Mouse (Mus musculus): ENCODE measurements around the gene 1700019D03Rik.
"Not testable (repeated sequence)": the region's sequence is repeated elsewhere in the genome, so short reads cannot be mapped to it uniquely, and the experiment has no call there.

1700019D03Rik gene

GRCm38 (mm10) chr1:52953548-52953947 is 66.4 kb downstream of the 1700019D03Rik start:
- DNase-seq, result no peak

GRCm38 (mm10) chr1:52952551-52953397 is 67.2 kb downstream of the 1700019D03Rik start:
- peak; percentile 45 to 58 for DNase-seq

DNA sequence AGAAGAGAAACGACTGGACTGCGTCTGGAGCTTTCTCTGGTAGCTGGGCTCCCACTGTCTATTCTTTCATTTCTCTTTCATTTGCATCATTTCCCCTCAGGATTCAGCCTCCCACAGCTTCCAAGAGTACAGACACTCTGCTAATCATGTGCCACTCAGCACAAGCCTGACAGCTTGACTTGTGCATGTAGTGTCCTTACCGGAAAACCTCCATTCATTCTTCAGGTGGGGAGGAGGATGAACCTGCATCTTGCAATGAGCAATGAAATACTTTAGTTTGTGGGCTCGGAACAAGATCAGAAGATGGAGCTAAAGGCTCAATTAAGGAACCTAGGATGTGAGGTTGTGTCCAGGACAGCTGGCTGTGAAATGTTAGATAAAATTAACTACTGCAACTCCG is 67.8 kb downstream of the 1700019D03Rik start:
- DNase-seq, result no peak

- no peak for DNase-seq
Observed at GRCm38 (mm10) chr1:52951146-52951868, 68.7 kb downstream of the 1700019D03Rik start.

DNA sequence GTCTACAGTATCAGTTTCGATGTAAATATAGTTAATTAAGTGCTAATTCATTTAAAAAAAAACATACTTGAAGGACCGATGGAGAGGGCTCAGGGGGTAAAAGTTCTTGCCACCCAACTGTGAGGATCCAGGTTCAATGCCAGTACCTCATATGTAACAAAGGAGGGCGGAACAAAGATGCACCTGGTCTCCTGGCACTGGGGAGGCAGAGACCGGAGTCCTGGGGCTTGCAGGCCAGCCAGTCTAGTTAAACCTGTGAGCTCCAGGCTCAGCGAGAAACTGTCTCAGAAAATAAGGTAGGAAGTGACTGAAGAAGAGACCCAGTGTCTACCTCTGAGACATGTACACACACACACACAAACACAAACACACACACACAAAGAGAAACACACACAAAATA is 72.1 kb downstream of the 1700019D03Rik start:
- no peak for DNase-seq

- DNase-seq, result no peak
Observed at GRCm38 (mm10) chr1:52939021-52939420, 81.0 kb downstream of the 1700019D03Rik start.

GRCm38 (mm10) chr1:52934494-52934893 is 85.5 kb downstream of the 1700019D03Rik start:
- no peak for DNase-seq

DNA sequence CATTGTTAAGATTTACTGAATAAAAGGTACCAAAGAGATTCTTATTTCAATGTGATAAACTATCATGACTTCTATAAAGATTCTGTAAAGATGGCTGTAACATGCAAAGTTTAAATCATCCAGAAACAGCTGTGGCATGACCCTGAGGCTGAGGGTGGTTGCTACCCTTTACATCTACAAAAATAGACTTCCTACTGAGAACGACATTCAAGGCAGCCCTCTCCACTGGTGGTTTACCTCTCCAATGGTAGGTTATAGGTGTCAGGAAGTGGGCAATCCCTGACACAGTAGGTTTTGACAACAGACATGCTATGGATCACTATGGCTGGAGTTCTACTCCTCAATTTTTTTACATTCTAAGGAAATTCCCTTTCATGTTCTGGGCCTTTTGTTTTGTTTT is 95.5 kb downstream of the 1700019D03Rik start:
- DNase-seq, result not testable (repeated sequence)

GRCm38 (mm10) chr1:52918897-52919296 is 101.1 kb downstream of the 1700019D03Rik start:
- not testable (repeated sequence) for DNase-seq

DNA sequence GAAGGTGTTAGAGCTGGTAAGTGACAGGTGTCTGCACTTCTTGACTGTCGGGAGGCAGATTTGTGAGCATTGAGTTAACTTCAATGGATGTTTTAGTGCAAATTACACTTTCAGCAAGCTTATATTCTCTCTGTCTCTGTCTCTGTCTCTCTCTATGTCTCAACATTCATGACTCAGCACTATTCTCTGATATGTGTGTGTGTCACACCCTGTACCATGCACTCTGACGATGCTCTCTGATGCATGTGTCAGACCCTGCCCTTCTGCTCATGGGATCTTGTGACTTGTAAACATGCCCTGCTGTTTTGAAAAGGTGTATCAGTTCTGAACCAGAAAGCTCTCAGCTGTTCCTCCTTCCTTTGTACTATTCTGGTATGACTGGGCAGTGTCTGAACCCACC is 103.3 kb downstream of the 1700019D03Rik start:
- DNase-seq, result no peak

DNA sequence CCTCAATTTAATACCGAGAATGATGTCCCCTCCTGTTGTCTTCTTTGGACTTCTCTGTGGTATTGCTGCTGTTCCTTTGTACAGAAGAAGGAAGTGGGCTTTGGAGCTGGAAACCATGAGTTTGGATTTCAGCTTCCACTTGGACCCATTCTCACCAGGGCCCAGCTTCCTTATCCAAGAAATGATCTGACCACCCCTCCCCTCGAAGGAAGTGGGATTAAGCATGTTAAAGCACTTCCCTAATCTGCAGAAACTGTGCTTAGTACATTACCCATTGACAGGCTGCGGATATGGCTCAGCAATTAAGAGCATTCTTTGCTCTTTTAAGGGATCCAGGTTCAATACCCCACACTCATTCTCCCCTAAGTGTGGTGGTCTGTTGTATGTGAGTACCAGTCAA is 110.2 kb downstream of the 1700019D03Rik start:
- DNase-seq, result no peak

- DNase-seq, result no peak
Observed at GRCm38 (mm10) chr1:52884208-52884607, 135.8 kb downstream of the 1700019D03Rik start.

Measured in kidney, postnatal 36 days (tissue).